Mouse (Mus musculus) cerebellum, adult 11 months (tissue): ENCODE data around the gene Xrcc5.

Experiments used
- DNase-seq: peaks from one replicate; pipeline ENCODE4 v3.0.0; 2022

Xrcc5 gene

DNA sequence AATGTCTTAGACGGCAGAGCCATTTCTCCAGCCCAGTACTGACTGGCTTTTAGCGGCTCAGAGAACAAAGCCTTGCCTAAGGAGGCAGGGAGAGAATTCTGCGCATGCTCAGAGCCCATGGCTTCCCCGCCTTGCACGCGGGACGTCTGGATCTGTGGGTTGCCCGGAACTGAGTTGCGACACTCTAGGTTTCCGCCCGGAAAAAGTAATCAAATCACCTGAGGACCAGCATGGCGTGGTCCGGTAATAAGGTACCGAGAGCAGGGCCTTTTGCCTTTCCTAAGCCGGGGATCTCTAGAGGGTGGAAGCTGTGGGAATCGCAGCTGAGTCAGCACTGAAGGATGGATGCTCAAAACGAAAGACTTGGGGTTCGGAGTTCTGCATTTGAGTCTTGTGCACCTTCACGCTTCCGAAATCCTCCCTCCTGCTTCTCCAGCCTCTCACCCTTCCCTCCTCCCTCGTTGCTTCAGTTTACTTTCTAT lies at the start of gene Xrcc5:
Gene Xrcc5, plus strand, starts transcription at position 105 of the 482 bp plus-strand sequence.
- DNase-seq = peak; percentile 93

DNA sequence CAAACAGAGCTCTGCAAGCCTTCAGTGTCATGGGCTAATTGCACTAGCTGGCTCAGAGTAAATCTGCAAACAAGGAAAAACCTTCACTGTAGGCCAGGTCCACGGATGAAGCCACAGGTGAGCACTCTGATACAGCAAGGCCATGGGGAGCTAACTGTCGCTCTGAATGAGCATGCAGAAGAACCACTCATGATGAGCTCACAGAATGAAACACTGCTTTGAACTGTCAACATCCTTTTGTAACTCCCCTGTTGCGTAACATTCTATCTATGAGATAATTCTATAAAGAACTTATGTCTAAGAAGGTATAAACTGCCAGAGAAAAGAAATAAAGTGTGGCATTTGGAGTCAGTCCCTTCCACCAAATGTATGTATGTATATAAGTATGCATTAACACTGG lies 44.1 kb upstream of the Xrcc5 start:
- no peak for DNase-seq

DNA sequence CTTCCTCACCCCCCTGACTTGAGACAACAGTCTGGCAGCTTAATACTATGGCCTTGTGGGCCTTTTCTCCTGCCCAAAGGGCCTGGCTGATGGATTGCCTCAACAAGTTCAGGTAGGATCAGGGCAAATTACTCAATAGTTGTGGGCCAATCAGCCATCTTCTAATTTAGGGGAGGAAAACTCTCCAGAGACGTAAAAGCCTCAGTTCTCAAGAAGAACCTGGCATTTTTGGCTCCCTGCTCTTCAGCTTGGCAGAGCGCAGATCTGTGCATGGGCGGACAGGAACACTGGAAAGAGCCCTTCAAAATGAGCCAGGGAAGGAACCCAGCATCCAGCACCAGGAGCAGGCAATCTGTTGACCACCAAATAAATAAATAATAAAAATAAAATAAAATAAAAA lies 29.1 kb upstream of the Xrcc5 start:
- no peak for DNase-seq

DNA sequence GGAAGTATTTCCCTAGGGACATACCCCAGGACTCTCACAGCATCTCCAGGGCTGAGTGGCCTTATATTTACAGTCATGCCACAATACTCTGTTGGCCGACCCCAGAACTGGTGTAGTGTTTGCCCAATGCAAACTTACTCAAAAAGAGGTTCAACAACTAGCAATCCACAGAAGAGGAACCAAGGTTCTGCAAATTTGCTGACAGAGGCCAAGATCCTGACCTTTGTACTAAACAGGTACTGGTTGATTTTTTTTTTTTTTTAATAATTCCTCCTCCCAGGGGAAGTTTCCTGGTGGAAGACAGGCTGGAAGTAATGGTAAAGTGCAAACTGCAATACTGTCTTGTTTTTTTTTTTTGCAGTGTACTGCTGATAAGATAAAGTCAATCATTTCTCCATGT lies 24.6 kb upstream of the Xrcc5 start:
- no peak for DNase-seq

DNA sequence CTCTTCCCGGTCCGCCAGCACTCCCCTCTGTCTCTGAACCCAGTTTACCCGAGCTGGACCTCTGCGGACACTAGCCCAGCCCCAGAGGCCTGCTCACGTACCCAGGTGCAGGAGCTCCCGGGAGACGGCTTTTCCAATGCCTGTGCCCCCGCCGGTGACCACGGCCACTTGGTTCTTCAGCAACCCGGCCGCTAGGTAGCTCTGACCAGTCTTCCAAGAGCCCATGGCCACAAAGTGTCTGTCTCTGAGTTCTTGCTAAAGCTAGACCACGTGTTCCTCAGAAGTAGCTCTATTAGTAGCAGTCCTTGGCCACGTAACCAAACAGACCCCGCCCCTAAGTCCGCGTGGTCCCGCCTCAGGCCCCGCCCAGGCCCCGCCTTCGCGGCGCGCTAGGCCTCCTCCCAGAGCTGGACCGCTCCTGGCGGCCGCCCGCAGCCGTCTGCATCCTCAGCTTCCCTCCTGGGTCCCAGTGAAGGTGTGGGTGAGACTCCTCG lies 23.2 kb upstream of the Xrcc5 start, which contains the start of the genes Pecr and Tmem169:
Gene Pecr, minus strand, starts transcription at position 323 of the 494 bp plus-strand sequence.
Gene Tmem169, plus strand, starts transcription at position 378 of the 494 bp plus-strand sequence.
- peak; percentile 94 for DNase-seq

DNA sequence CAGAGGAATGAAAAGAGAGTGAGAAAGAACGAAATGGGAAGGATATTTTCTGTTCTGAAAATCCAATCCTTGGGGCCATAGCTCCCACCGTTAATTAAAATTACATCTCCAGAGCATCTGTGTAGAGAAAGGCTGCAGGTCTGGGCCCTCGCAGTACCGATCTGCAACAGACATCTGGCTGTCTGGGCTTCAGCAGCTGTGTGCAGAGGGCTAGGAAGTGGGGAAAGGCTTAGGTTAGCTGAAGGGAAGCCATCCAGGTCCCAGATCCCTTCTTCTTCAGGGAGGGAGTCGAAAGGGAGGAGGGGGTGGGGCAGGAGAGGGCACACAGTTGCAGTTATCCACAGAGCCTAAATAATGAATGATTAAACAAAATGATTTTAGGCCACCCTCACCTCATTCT lies 22.7 kb upstream of the Xrcc5 start:
- DNase-seq = no peak

DNA sequence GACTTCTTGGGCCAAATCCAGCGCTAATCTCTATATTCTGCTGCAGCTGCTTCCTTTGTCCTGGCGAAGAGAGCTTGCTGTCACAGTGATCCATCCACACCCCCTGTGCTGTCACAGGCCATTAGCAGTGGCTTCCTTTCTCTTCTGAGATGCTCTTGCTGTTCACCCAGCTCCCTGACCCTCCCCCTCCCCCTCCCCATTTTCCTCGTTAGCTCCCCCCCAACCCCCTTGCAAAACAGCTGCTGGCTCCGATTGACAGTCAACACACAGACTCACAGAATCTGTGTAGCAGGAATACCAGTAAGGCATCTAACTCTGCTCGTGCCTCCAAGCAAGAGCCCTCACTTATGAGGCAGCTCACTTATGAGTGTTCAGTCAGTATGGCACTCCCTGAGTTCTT lies 20.3 kb upstream of the Xrcc5 start:
- no peak for DNase-seq

DNA sequence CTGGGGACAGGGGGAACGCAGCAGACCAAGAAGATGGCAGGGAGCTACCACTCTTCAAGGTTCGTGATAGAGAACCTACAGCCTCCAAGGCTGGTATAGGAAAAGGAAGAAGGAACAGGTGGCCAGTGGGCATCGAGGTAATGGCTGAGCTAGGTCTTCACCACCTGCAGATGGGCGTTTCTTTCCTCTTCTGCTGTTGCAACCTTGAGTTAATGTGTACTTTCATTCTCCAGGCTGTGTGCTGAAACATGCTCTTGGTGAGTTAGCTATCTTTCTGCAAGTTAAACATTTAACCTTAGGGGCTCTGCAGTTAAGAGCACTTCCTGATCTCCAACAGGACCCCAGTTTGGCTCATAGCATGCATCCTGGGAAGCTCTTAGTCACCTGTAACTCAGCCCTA lies 19.3 kb upstream of the Xrcc5 start:
- DNase-seq = no peak

DNA sequence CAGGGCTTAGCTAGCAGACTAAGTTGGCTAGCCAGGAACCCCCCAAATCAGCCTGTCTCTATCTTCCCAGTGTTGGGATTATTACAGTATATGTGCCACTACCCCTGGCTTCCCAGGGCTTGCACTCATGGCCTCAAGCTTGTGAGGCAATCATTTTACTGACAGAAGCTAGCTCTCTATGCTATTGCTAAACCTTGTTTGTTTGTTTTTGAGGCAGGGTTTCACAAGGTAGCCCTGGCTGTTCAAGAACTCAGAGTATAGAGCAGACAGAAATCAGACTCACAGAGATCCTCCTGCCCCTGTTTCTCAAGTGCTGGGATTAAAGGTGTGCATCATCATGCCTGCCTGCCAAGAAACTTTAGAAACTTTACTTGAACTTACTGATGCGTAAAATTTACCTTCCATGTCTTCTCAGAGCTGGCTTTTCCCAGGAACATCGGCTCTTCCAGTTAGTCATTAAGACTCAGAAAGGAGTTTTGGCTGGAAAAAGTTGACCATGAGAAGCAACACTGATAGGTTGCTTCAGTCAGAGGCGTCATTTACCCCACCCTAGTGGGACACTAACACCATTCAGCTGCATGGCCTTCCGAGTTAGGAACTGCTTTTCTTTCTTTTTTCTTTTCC lies 18.6 kb upstream of the Xrcc5 start:
- DNase-seq = no peak

DNA sequence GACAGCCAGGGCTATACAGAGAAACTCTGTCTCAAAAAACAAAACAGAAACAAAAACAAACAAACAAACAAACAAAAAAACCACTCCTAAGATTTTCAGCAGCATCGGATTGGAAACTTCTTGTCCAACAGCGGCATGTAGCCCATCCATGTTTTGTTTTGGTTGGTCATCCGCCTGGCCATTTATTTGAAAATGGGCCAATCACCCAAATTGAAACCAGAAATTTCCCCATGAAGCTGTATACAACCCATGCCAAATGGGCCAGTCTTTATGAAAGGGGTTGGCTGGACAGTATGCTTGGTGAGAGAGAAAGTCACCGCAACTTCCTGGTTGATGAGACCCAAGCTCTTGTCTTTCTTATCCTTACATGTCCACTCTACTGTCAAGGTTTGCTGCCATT lies 16.3 kb upstream of the Xrcc5 start:
- DNase-seq = no peak

DNA sequence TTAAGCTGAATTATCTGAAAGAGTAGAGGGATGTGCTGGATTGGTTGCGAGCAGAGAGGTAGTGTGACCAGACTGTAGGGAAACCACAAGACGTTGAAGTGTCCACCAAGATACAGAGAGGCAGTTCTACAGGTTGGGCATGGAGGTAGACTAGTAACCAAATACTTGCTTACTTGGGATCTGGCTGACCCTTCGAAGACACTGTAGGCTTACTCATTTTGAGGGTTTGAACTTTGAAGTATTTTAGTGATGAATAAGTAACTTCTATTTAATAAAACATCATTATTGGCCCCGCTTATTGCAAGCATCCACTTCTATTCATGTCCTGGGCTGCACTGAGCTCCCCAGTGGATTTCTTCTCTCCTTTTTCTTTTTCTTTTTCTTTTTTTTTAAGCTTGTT lies 15.8 kb upstream of the Xrcc5 start:
- no peak for DNase-seq

DNA sequence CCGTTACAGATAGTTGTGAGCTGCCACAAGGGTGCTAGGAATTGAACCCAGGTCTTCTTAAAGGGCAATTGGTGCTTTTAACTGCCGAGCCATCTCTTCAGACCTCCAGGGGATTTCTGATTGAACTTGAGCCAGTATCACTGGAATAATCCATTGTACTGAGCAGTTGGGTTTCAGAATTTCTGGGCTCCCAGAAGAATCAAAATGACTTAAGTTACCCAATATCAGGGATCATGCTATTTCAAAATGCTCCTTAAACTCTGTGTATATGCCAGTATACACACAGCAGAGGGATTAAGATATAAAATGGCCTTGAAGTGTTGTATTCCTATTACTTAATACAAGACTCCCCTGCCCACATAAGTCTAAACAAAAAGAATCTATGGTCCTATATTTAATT lies 15.3 kb upstream of the Xrcc5 start:
- no peak for DNase-seq

DNA sequence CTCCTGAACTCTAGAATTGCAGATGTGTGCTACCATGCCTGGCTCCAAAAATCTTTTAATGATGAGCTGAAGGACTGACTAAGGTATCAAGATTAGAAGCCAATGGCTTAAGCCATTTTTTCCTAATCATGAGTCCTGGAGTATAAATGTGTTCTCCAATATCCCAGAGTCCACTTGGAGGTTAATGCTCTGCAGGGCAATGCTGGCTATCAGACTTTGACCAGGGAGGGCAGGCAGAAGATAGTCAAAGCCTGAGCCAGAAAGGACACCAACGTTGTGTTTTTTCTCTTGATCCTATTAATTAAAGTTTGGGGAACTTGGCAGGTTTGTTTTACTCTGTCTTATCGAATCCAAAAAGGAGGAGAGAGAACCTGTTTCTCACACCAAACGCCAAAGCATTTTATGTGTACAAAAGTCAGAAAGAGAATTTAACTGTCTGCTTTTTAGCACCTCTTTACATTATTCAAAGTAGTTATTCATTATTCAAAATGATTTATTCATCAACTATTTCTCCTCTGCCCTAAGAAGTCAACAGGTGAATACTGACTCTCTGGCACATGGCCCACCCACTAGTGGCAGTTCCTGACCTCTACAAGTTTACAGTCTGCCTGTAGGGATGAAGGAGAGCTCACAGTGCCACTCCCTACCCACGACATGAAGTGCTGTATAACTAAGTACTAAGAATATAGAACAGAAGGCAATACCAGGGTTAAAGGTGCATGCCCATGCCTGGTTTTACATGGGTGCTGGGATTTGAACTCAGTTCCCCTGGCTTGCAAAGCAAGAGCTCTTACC lies 13.2 kb upstream of the Xrcc5 start:
- DNase-seq = no peak

DNA sequence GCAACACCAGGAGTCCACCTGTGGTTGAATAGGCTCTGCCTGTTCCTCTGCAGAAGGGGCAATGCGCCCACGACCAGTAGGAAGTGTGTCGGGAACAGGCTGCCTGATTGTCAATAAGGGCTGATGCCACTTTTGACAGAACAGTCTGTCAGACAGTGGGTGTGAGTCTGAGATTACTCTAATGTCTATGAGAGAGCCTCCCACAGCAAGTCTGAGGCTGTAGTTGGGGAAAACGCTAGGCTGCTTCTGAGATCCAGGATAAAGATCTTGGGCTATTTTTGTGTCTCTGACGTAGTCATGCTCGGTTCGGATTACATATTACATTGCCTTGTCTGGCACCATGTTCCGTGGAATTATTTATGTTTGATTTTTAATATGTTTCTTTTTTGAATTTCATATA lies 11.5 kb upstream of the Xrcc5 start:
- DNase-seq = no peak

DNA sequence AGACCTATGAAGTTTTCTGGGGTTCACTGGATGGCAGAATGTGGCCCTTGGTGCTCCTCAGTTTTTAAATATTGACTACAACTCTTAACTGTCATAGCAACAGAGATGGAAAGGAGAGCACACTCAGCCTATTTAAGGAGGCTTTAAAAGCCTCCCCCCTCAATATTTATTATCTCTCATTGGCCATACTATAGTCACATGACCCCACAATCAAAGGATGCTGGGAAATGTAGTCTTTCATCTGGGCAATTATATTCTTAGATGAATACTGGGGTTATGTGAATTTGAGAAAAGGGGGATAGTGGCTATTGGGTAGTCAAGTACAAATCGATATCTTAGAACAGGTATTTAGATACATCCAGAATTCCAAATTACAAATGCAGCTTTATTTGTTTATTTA lies 5.4 kb upstream of the Xrcc5 start:
- DNase-seq = no peak

DNA sequence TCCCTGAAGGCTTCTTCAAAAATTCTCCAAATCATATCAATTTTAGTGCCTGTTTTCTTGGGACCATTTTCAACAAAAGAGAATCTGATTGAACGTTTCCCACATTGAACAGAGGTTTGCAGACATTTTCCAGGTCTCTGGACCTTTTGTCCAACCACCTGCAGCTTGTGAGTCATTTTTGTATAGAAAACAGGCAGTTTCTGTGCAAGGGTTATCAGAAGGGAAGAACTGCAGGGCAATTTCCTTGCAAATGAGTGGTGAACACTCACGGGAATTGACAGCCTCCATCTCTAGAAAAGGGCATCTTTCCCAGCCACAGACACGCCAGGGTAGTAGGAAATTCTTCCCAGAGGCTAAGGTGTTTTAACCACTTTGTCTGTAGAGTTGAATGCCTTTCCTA lies 980 bp upstream of the Xrcc5 start:
- no peak for DNase-seq

DNA sequence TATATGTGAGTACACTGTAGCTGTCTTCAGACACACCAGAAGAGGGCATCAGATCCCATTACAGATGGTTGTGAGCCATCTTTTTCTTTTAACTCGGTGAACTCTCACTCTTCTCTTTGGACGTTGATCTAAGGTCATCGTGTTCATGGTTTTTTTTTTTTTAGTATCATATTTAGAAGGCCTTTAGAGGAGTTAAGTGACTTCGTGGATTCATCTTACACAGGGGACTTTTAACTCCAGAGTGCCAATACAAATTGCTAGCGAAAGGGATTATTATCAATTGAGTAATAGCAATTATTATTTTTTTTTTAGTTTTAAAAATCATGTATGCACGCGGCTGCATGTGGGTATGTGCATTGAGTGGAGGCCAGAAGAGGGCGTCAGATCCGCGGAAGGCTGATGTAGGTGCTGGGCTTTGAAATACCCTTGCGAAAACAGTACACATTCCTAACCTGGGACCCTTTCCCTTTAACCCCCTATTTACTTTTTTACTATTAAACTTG lies 491 bp upstream of the Xrcc5 start:
- DNase-seq = peak; percentile 40

DNA sequence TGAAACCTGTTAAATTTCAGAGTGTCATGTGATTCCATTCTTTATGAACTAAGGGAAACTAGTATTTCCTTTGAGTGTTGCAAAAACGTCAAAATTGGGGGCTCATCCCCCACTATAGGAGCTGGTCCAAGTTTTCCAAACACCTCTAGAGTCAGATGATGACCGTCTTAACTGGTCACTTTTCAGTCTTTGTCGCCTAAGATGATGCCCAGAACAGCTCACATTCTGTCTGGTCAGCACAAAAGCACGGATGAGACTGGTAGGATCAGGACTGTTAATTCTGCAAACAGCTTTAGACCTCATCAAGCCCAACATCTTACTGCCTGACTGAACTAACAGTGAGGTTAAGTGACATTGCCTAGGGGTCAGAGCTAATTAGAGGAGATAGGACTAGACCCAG lies 1.7 kb downstream of the Xrcc5 start:
- DNase-seq = no peak

DNA sequence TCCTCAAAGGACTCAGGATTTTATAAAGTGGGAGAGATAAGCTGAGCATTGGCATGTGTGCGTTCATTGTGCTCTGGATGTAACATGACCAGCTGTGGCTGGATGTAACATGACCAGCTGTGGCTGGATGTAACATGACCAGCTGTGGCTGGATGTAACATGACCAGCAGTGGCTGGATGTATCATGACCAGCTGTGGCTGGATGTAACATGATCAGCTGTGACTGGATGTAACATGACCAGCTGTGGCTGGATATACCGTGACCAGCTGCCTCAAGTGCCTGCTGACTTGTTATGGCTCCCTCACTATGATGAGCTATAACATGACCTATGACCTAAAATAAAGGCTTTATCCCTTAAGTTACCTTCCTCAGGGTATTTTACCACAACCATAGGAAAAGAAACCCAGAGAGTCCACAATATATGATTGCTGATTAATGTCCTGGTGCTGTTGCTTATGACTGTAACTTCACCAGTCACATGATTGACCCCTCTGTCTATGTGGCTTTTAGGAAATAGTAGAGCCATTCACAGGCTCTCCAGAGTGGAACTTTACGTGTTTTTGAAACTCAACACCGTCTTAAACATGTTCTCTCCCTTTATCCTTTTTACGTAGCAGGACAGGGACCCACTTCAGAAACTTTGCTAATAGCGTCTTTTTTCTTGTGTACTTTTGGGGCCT lies 2.7 kb downstream of the Xrcc5 start:
- DNase-seq = no peak

DNA sequence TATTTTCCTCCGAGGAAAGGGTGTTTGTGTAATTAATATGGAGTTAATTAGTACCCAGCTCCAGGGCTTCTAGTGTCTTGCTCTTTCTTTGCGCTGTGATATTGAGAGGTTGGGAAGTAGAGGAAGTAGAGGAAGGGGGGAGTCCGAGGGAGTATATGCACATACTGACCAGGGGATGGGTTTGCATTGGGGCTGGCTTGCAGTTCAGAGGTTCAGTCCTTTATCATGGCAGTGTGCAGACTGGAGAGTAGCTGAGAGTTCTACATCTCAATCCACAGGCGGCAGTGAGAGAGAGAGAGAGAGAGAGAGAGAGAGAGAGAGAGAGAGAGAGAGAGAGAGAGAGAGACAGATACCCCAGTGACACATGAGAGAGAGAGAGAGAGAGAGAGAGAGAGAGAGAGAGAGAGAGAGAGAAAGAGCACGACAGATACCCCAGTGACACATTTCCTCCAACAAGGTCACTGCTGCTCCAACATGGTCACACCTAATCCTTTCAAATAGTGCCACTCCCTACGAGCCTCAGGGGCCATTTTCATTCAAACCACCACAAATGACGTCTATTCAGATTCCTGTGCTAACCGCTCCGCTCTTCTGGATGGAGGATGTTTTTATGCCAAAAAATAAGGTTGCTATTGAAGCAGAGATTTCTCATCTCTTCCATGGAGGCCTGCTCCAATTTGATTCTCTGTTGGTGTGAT lies 5.6 kb downstream of the Xrcc5 start:
- no peak for DNase-seq

DNA sequence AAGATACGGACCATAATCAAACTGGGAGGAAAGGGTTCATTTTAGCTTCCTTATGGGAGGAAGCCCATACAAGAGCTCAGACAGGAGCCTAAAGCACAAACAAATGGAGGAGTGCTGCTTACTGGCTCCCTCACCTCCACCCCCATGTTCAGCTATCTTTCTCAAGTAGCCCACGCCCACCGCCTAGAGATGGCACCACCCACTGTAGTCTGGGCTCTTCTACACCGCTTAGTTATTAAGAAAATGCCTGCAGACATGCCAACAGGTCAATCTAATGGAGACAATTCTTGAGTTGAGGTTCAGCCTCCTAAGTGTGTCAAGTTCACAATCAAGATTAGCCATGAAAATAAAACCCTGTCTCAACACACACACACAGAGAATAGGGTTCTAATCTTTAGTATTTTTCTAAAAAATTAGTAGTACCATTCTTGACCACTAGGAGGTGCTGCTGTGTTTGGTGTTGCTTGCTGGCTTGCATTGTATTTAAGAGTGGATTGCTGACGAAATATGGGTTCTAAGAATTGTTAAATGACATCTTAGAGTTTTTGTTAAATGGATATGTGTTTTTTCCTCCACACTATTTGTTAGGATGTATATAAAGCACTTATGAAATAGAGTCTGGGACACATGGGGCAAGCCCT lies 6.3 kb downstream of the Xrcc5 start:
- no peak for DNase-seq

DNA sequence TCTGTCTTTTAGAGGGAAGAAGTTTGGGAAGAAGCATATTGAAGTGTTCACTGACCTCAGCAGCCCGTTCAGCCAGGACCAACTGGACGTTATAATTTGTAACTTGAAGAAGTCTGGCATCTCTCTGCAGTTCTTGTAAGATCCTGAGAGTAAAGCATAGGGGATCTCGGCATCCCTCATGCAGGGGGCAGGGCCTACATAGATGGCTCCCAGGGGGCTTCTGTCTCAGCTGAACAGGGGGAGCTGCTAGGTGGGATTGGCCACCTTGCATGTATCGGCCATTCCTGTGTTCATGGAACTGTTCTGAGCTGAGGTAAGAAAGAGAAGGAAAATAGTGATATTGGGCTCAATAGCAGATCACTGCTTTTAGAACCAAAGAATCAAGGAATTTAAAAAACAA lies 8.2 kb downstream of the Xrcc5 start:
- no peak for DNase-seq
